Mouse (Mus musculus): ENCODE data around the gene Ano1. TPM values are rescaled to one million over a fixed set of nuclear protein-coding genes. Genes with fewer than 3 reads are reported as not detected.
A peak's percentile ranks its signal among the peaks of the same experiment; 100 is the strongest.

The Ano1 gene
- polyA plus RNA-seq (2015; fragmentation: Nextera tagmentation; extraction: Ambion mirVana) = 47.6 and 48.8 TPM in 2 replicates

- no peak within 1 kb of the TSS; the same call in 1 of the 2 replicates for H3K4me2 ChIP-seq
- 61% methylated on average over 9 of the region's 9 CpGs for WGBS
- H3K27me3 ChIP-seq (replicated peaks) = no peaks in the 10 kb centered on the region
- H3K36me3 ChIP-seq = no peaks in the 10 kb centered on the region
- no peak within 1 kb of the TSS for H3K9ac ChIP-seq
- peak within 1 kb of the TSS; percentile 68; the same call in 1 of the 2 replicates for H3K27ac ChIP-seq
- no peaks in the 10 kb centered on the region for H3K9me3 ChIP-seq
- peaks cover 39% of the 10 kb centered on the region for H3K4me1 ChIP-seq
- ATAC-seq (ENCODE audit: insufficient read depth, low FRiP score, low read depth) = no peak
- H3K4me3 ChIP-seq (replicated peaks) = no peak within 1 kb of the TSS
These were observed at the start of gene Ano1 for GRCm38 (mm10) chr7:144751833-144752232. TSS of gene Ano1 (minus strand) at chr7:144751974.

GRCm38 (mm10) chr7:144798471-144798870, 46.7 kb upstream of the Ano1 start:
- Histone ChIP-seq H3K27ac (no peak overlapping the region), H3K9ac (no peak overlapping the region), H3K4me2 (no peak overlapping the region), H3K36me3 (no peaks in the 10 kb centered on the region), H3K4me1 (no peaks in the 10 kb centered on the region), H3K9me3 (no peaks in the 10 kb centered on the region), H3K27me3 (replicated peaks) (no peaks in the 10 kb centered on the region), H3K4me3 (replicated peaks) (no peak overlapping the region)
- ATAC-seq (ENCODE audit: insufficient read depth, low FRiP score, low read depth) = no peak
- 48% methylated on average over 1 of the region's 1 CpGs for WGBS

GRCm38 (mm10) chr7:144796986-144797735, 45.4 kb upstream of the Ano1 start:
- WGBS = 70% methylated on average over 17 of the region's 17 CpGs
- H3K9me3 ChIP-seq = no peaks in the 10 kb centered on the region
- ATAC-seq (ENCODE audit: insufficient read depth, low FRiP score, low read depth) = no peak
- no peaks in the 10 kb centered on the region for H3K4me1 ChIP-seq
- no peak overlapping the region for H3K27ac ChIP-seq
- no peaks in the 10 kb centered on the region for H3K36me3 ChIP-seq
- H3K27me3 ChIP-seq (replicated peaks) = no peaks in the 10 kb centered on the region
- H3K9ac ChIP-seq = no peak overlapping the region
- H3K4me3 ChIP-seq (replicated peaks) = no peak overlapping the region
- H3K4me2 ChIP-seq = no peak overlapping the region

GRCm38 (mm10) chr7:144795976-144796474, 44.3 kb upstream of the Ano1 start:
- H3K27ac ChIP-seq = no peak overlapping the region
- no peaks in the 10 kb centered on the region for H3K4me1 ChIP-seq
- ATAC-seq (ENCODE audit: insufficient read depth, low FRiP score, low read depth) = no peak
- H3K36me3 ChIP-seq = no peaks in the 10 kb centered on the region
- H3K4me3 ChIP-seq (replicated peaks) = no peak overlapping the region
- H3K9me3 ChIP-seq = no peaks in the 10 kb centered on the region
- H3K27me3 ChIP-seq (replicated peaks) = no peaks in the 10 kb centered on the region
- H3K9ac ChIP-seq = no peak overlapping the region
- 55% methylated on average over 9 of the region's 9 CpGs for WGBS
- no peak overlapping the region for H3K4me2 ChIP-seq

- no peak overlapping the region for H3K4me2 ChIP-seq
- 67% methylated on average over 10 of the region's 10 CpGs for WGBS
These were observed 41.5 kb upstream of the Ano1 start for GRCm38 (mm10) chr7:144793296-144793695.

GRCm38 (mm10) chr7:144791426-144791825, 39.7 kb upstream of the Ano1 start:
- Histone ChIP-seq H3K4me2 (no peak overlapping the region), H3K4me3 (replicated peaks) (no peak overlapping the region), H3K4me1 (no peaks in the 10 kb centered on the region), H3K9ac (no peak overlapping the region), H3K36me3 (no peaks in the 10 kb centered on the region), H3K27ac (no peak overlapping the region), H3K27me3 (replicated peaks) (no peaks in the 10 kb centered on the region), H3K9me3 (no peaks in the 10 kb centered on the region)
- ATAC-seq (ENCODE audit: insufficient read depth, low FRiP score, low read depth) = no peak
- 84% methylated on average over 7 of the region's 7 CpGs for WGBS

More at GRCm38 (mm10) chr7:144793296-144793695, 41.5 kb upstream of the Ano1 start:
- H3K4me3 ChIP-seq (replicated peaks) = no peak overlapping the region
- no peaks in the 10 kb centered on the region for H3K36me3 ChIP-seq
- H3K27me3 ChIP-seq (replicated peaks) = no peaks in the 10 kb centered on the region
- H3K27ac ChIP-seq = no peak overlapping the region
- H3K9ac ChIP-seq = no peak overlapping the region
- H3K9me3 ChIP-seq = no peaks in the 10 kb centered on the region
- no peak for ATAC-seq (ENCODE audit: insufficient read depth, low FRiP score, low read depth)
- H3K4me1 ChIP-seq = no peaks in the 10 kb centered on the region

- H3K36me3 ChIP-seq = no peaks in the 10 kb centered on the region
- peak overlapping the region; percentile 32 for H3K4me2 ChIP-seq
- H3K4me1 ChIP-seq = no peaks in the 10 kb centered on the region
- no peak overlapping the region for H3K27ac ChIP-seq
- no peak for ATAC-seq (ENCODE audit: insufficient read depth, low FRiP score, low read depth)
- H3K27me3 ChIP-seq (replicated peaks) = no peaks in the 10 kb centered on the region
- H3K4me3 ChIP-seq (replicated peaks) = no peak overlapping the region; the same call in 1 of the 2 replicates
- whole genome bisulfite sequencing = 50% methylated on average over 36 of the region's 36 CpGs
- no peak overlapping the region for H3K9ac ChIP-seq
- no peaks in the 10 kb centered on the region for H3K9me3 ChIP-seq
These were observed 38.1 kb upstream of the Ano1 start for GRCm38 (mm10) chr7:144789601-144790556.

- no peaks in the 10 kb centered on the region for H3K9me3 ChIP-seq
- no peaks in the 10 kb centered on the region for H3K27me3 ChIP-seq (replicated peaks)
- H3K4me3 ChIP-seq (replicated peaks) = no peak overlapping the region
- no peaks in the 10 kb centered on the region for H3K36me3 ChIP-seq
- no peak overlapping the region for H3K27ac ChIP-seq
- H3K4me1 ChIP-seq = no peaks in the 10 kb centered on the region
- peak; percentile 29; the same call in 1 of the 2 replicates for ATAC-seq (ENCODE audit: insufficient read depth, low FRiP score, low read depth)
- no peak overlapping the region for H3K9ac ChIP-seq
- WGBS = 30% methylated on average over 4 of the region's 4 CpGs
- H3K4me2 ChIP-seq = no peak overlapping the region
These were observed 36.9 kb upstream of the Ano1 start for GRCm38 (mm10) chr7:144788631-144789030.

GRCm38 (mm10) chr7:144787501-144787900, 35.7 kb upstream of the Ano1 start:
- H3K27ac ChIP-seq = no peak overlapping the region
- WGBS = 78% methylated on average over 5 of the region's 5 CpGs
- H3K4me1 ChIP-seq = no peaks in the 10 kb centered on the region
- H3K4me3 ChIP-seq (replicated peaks) = no peak overlapping the region
- H3K4me2 ChIP-seq = no peak overlapping the region
- H3K9me3 ChIP-seq = no peaks in the 10 kb centered on the region
- H3K27me3 ChIP-seq (replicated peaks) = no peaks in the 10 kb centered on the region
- H3K36me3 ChIP-seq = no peaks in the 10 kb centered on the region
- no peak overlapping the region for H3K9ac ChIP-seq
- no peak for ATAC-seq (ENCODE audit: insufficient read depth, low FRiP score, low read depth)

- Histone ChIP-seq H3K36me3 (no peaks in the 10 kb centered on the region), H3K4me3 (replicated peaks) (no peak overlapping the region), H3K9ac (no peak overlapping the region), H3K27me3 (replicated peaks) (no peaks in the 10 kb centered on the region), H3K4me1 (no peaks in the 10 kb centered on the region), H3K4me2 (no peak overlapping the region), H3K9me3 (no peaks in the 10 kb centered on the region), H3K27ac (no peak overlapping the region)
- peak; percentile 95 for ATAC-seq (ENCODE audit: insufficient read depth, low FRiP score, low read depth)
- 37% methylated on average over 3 of the region's 3 CpGs for WGBS
These were observed 34.8 kb upstream of the Ano1 start for GRCm38 (mm10) chr7:144786571-144786970.

GRCm38 (mm10) chr7:144784176-144784575, 32.4 kb upstream of the Ano1 start:
- H3K27ac ChIP-seq = no peak overlapping the region
- H3K36me3 ChIP-seq = no peaks in the 10 kb centered on the region
- no peaks in the 10 kb centered on the region for H3K4me1 ChIP-seq
- no peak overlapping the region for H3K9ac ChIP-seq
- ATAC-seq (ENCODE audit: insufficient read depth, low FRiP score, low read depth) = no peak
- no peaks in the 10 kb centered on the region for H3K27me3 ChIP-seq (replicated peaks)
- no peaks in the 10 kb centered on the region for H3K9me3 ChIP-seq
- 71% methylated on average over 4 of the region's 4 CpGs for WGBS
- H3K4me2 ChIP-seq = no peak overlapping the region
- H3K4me3 ChIP-seq (replicated peaks) = no peak overlapping the region

GRCm38 (mm10) chr7:144782402-144782801, 30.6 kb upstream of the Ano1 start:
- 77% methylated on average over 1 of the region's 1 CpGs for WGBS
- no peak for ATAC-seq (ENCODE audit: insufficient read depth, low FRiP score, low read depth)
- no peaks in the 10 kb centered on the region for H3K9me3 ChIP-seq
- H3K27me3 ChIP-seq (replicated peaks) = no peaks in the 10 kb centered on the region
- no peaks in the 10 kb centered on the region for H3K36me3 ChIP-seq
- no peak overlapping the region for H3K4me3 ChIP-seq (replicated peaks)
- no peak overlapping the region for H3K27ac ChIP-seq
- no peaks in the 10 kb centered on the region for H3K4me1 ChIP-seq
- no peak overlapping the region for H3K4me2 ChIP-seq
- no peak overlapping the region for H3K9ac ChIP-seq

Data from stomach, embryonic 15.5 days (tissue).